Mouse (Mus musculus): ENCODE data around the gene Ddx39b.

DNA sequence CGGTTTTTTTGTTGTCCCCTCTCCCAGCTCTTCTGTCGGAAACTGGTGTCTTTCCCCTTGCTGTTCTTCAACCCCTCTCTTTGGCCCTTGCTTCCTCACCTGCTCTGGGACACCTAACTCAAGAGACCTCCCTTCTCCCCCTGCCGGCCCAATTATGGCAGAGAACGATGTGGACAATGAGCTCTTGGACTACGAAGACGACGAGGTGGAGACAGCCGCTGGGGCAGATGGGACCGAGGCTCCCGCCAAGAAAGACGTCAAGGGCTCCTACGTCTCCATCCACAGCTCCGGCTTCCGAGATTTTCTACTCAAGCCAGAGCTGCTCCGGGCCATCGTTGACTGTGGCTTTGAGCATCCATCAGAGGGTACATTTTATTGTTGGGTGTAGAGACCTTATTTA lies 1.5 kb downstream of the Ddx39b start:
- TF ChIP-seq CTCF (IDR thresholded peaks at IDR 0.05; ENCODE audit: insufficient read depth, low read length) (no peak), POLR2A (IDR thresholded peaks at IDR 0.05; ENCODE audit: borderline replicate concordance, extremely low read depth, low read depth, low read length) (no peak)
